Mouse (Mus musculus) right cerebral cortex, postnatal 10 days (tissue): Measurements from ENCODE around the gene Creb5.

ENCODE experiments used
- DNase-seq, 2 experiments: peaks; one replicate each; pipeline ENCODE4 v3.0.0; 2021; ENCODE audit warnings: low spot score in 2 of 2

The Creb5 gene

GRCm38 (mm10) chr6:53491331-53491730, 204.3 kb downstream of the Creb5 start:
- DNase-seq: no peak

- no peak for DNase-seq
These were observed 206.8 kb downstream of the Creb5 start for GRCm38 (mm10) chr6:53493864-53494263.

- no peak for DNase-seq
These were observed 208.6 kb downstream of the Creb5 start for GRCm38 (mm10) chr6:53495667-53496066.

- DNase-seq: peak in 1 of 2 experiments; percentile 27
These were observed 209.3 kb downstream of the Creb5 start for GRCm38 (mm10) chr6:53496325-53496753.

- no peak for DNase-seq
These were observed 210.9 kb downstream of the Creb5 start for GRCm38 (mm10) chr6:53497904-53498536.

GRCm38 (mm10) chr6:53499621-53500295, 212.7 kb downstream of the Creb5 start:
- no peak for DNase-seq

GRCm38 (mm10) chr6:53501236-53501635, 214.2 kb downstream of the Creb5 start:
- DNase-seq: no peak

- no peak for DNase-seq
These were observed 220.0 kb downstream of the Creb5 start for GRCm38 (mm10) chr6:53506947-53507564.

- DNase-seq: no peak
These were observed 221.9 kb downstream of the Creb5 start for GRCm38 (mm10) chr6:53508847-53509494.

- DNase-seq: no peak
These were observed 222.9 kb downstream of the Creb5 start for GRCm38 (mm10) chr6:53510005-53510404.

- no peak for DNase-seq
These were observed 225.2 kb downstream of the Creb5 start for GRCm38 (mm10) chr6:53512226-53512625.

GRCm38 (mm10) chr6:53513380-53513779, 226.3 kb downstream of the Creb5 start:
- DNase-seq: no peak

GRCm38 (mm10) chr6:53514862-53515261, 227.8 kb downstream of the Creb5 start:
- no peak for DNase-seq

- no peak for DNase-seq
These were observed 228.5 kb downstream of the Creb5 start for GRCm38 (mm10) chr6:53515611-53516010.

GRCm38 (mm10) chr6:53517371-53517945, 230.4 kb downstream of the Creb5 start:
- no peak for DNase-seq

- DNase-seq: no peak
These were observed 236.8 kb downstream of the Creb5 start for GRCm38 (mm10) chr6:53523743-53524497.

GRCm38 (mm10) chr6:53526460-53526859, 239.4 kb downstream of the Creb5 start:
- no peak for DNase-seq

GRCm38 (mm10) chr6:53530742-53531141, 243.7 kb downstream of the Creb5 start:
- DNase-seq: no peak

- no peak for DNase-seq
These were observed 244.4 kb downstream of the Creb5 start for GRCm38 (mm10) chr6:53531461-53531860.

- DNase-seq: no peak
These were observed 250.5 kb downstream of the Creb5 start for GRCm38 (mm10) chr6:53537530-53537929.

GRCm38 (mm10) chr6:53541798-53542197, 254.7 kb downstream of the Creb5 start:
- DNase-seq: no peak
